Comparison of ENCODE assay signal across 22 mouse cellular contexts in the genomic region with DNA sequence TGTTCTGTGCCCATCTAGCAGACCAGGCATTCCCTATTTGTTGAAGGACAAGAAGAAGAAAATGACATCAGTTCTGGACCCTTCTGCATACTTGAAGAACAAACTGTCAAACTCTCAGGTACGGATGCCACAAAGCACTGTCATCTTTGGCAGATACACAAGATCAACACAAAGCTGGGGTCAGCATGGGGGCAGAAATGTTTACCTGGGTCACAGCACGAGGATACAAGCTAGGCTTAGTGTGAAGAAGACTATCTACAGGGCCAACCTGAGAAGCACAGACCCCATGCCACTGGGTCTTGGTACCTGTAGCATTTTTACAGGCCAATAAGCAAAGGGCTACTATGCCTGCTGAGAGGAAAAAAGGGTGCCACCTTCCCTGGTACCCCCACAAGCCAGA.
DNase-seq lines count a peak whose midpoint lies in the region; ATAC-seq lines count a peak whose summit lies in the region.
"Had no signal": no experiment of that assay in that cellular context is flagged by ENCODE, and none has a peak within 500 bp of the region (broad histone marks: within the 10 kb centered on the region; RNA-seq: fewer than 3 reads in every experiment).

No protein-coding gene starts in this region.

- no peak overlapping the region for H3K4me3 ChIP-seq in heart, embryonic 11.5 days (ENCODE audit: low read depth, low read length)
- H3K4me3 ChIP-seq in liver, embryonic 16.5 days (ENCODE audit: low read depth, low read length), result no peak overlapping the region
- H3K4me3 ChIP-seq in midbrain, embryonic 11.5 days (ENCODE audit: low read depth, low read length), result no peak overlapping the region
- H3K4me3 ChIP-seq in midbrain, embryonic 13.5 days (replicated peaks), result no peak overlapping the region
- H3K4me3 ChIP-seq: embryonic facial prominence, embryonic 13.5 days; embryonic facial prominence, embryonic 15.5 days; erythroblast, embryonic 14.5 days; forebrain, embryonic 10.5 days; forebrain, embryonic 12.5 days had no signal

- no peaks in the 10 kb centered on the region for H3K36me3 ChIP-seq in heart, embryonic 11.5 days (ENCODE audit: control insufficient read depth, insufficient read depth, low read length)
- H3K36me3 ChIP-seq in liver, embryonic 16.5 days (ENCODE audit: control insufficient read depth, insufficient read depth), result no peaks in the 10 kb centered on the region
- H3K36me3 ChIP-seq in midbrain, embryonic 11.5 days (ENCODE audit: control insufficient read depth, insufficient read depth, low read length), result no peaks in the 10 kb centered on the region
- no peaks in the 10 kb centered on the region for H3K36me3 ChIP-seq in midbrain, embryonic 13.5 days
- H3K36me3 ChIP-seq: forebrain, embryonic 10.5 days; forebrain, embryonic 12.5 days had no signal

- H3K27me3 ChIP-seq in heart, embryonic 11.5 days (ENCODE audit: control insufficient read depth, insufficient read depth, low read length), result no peaks in the 10 kb centered on the region
- no peaks in the 10 kb centered on the region for H3K27me3 ChIP-seq in liver, embryonic 16.5 days (ENCODE audit: control insufficient read depth, insufficient read depth, low read depth, low read length)
- no peaks in the 10 kb centered on the region for H3K27me3 ChIP-seq in midbrain, embryonic 11.5 days (ENCODE audit: control insufficient read depth, insufficient read depth, low read length)
- H3K27me3 ChIP-seq in midbrain, embryonic 13.5 days, result no peaks in the 10 kb centered on the region
- H3K27me3 ChIP-seq: embryonic facial prominence, embryonic 13.5 days; embryonic facial prominence, embryonic 15.5 days; forebrain, embryonic 12.5 days had no signal

- no peak overlapping the region for H3K9ac ChIP-seq in heart, embryonic 11.5 days (ENCODE audit: low read depth, low read length)
- no peak overlapping the region for H3K9ac ChIP-seq in liver, embryonic 16.5 days (ENCODE audit: low read depth, low read length)
- no peak overlapping the region for H3K9ac ChIP-seq in midbrain, embryonic 11.5 days (ENCODE audit: low read length)
- no peak overlapping the region for H3K9ac ChIP-seq in midbrain, embryonic 13.5 days (replicated peaks)
- H3K9ac ChIP-seq: embryonic facial prominence, embryonic 13.5 days; embryonic facial prominence, embryonic 15.5 days; forebrain, embryonic 12.5 days had no signal

- no peak overlapping the region for H3K27ac ChIP-seq in heart, embryonic 11.5 days (ENCODE audit: low read depth, low read length)
- H3K27ac ChIP-seq in liver, embryonic 16.5 days (ENCODE audit: low read length), result no peak overlapping the region
- no peak overlapping the region for H3K27ac ChIP-seq in midbrain, embryonic 11.5 days (ENCODE audit: low read depth, low read length)
- H3K27ac ChIP-seq in midbrain, embryonic 13.5 days, result no peak overlapping the region
- H3K27ac ChIP-seq: embryonic facial prominence, embryonic 13.5 days; embryonic facial prominence, embryonic 15.5 days; forebrain, embryonic 10.5 days; forebrain, embryonic 12.5 days had no signal

- no peak overlapping the region for H3K4me2 ChIP-seq in heart, embryonic 11.5 days
- no peak overlapping the region for H3K4me2 ChIP-seq in liver, embryonic 16.5 days (ENCODE audit: low read depth, low read length)
- no peak overlapping the region for H3K4me2 ChIP-seq in midbrain, embryonic 11.5 days
- H3K4me2 ChIP-seq in midbrain, embryonic 13.5 days (replicated peaks), result no peak overlapping the region
- H3K4me2 ChIP-seq: embryonic facial prominence, embryonic 13.5 days; embryonic facial prominence, embryonic 15.5 days; forebrain, embryonic 12.5 days had no signal

- H3K9me3 ChIP-seq in heart, embryonic 11.5 days (replicated peaks; ENCODE audit: control insufficient read depth, low read length), result no peaks in the 10 kb centered on the region
- no peaks in the 10 kb centered on the region for H3K9me3 ChIP-seq in liver, embryonic 16.5 days (replicated peaks; ENCODE audit: control insufficient read depth, low read length)
- no peaks in the 10 kb centered on the region for H3K9me3 ChIP-seq in midbrain, embryonic 11.5 days (ENCODE audit: control insufficient read depth, low read length)
- no peaks in the 10 kb centered on the region for H3K9me3 ChIP-seq in midbrain, embryonic 13.5 days
- H3K9me3 ChIP-seq: embryonic facial prominence, embryonic 13.5 days; embryonic facial prominence, embryonic 15.5 days; forebrain, embryonic 10.5 days; forebrain, embryonic 12.5 days had no signal

- peak; percentile 84 for DNase-seq in heart, adult 11 months
- no peak for DNase-seq in liver
- peak; percentile 39 for DNase-seq in midbrain, embryonic 11.5 days (ENCODE audit: low spot score, missing footprints)
- DNase-seq: adrenal gland, adult 2 months; adrenal gland, postnatal 10 days; adrenal gland, postnatal 25 days; cerebellum, adult 11 months; cerebellum, adult 18-20 months; cerebellum, adult 8-10 months; cerebellum, adult 9-11 months; cerebellum, postnatal 14 days; cerebellum, postnatal 36 days; embryo, embryonic 11 days had no signal

- 71% methylated on average over 2 of the region's 2 CpGs for WGBS in heart, embryonic 11.5 days (ENCODE audit: insufficient replicate concordance)
- WGBS in liver, embryonic 16.5 days (ENCODE audit: insufficient replicate concordance), result 47% methylated on average over 2 of the region's 2 CpGs
- 83% methylated on average over 2 of the region's 2 CpGs for WGBS in midbrain, embryonic 11.5 days
- WGBS in midbrain, embryonic 13.5 days, result 85% methylated on average over 2 of the region's 2 CpGs

- no peak for ATAC-seq in heart, embryonic 11.5 days (replicated peaks; ENCODE audit: insufficient number of reproducible peaks, low FRiP score, low TSS enrichment)
- peak; percentile 16; the same call in 1 of the 2 replicates for ATAC-seq in liver, embryonic 16.5 days (ENCODE audit: low read depth)
- ATAC-seq in midbrain, embryonic 11.5 days (ENCODE audit: low FRiP score), result no peak
- ATAC-seq in midbrain, embryonic 13.5 days, result no peak
- ATAC-seq: forebrain, embryonic 14.5 days had no signal

- H3K4me1 ChIP-seq in heart, embryonic 11.5 days (ENCODE audit: control insufficient read depth, insufficient read depth, low read length), result peaks cover 31% of the 10 kb centered on the region
- H3K4me1 ChIP-seq in liver, embryonic 16.5 days (ENCODE audit: control insufficient read depth, low read depth, low read length), result peaks cover 16% of the 10 kb centered on the region
- no peaks in the 10 kb centered on the region for H3K4me1 ChIP-seq in midbrain, embryonic 11.5 days (ENCODE audit: control insufficient read depth, insufficient read depth, low read length)
- peaks cover 28% of the 10 kb centered on the region for H3K4me1 ChIP-seq in midbrain, embryonic 13.5 days (replicated peaks)
